Mouse (Mus musculus) forebrain, embryonic 10.5 days (tissue): Measurements from ENCODE around the gene Hmx1. TPM values are rescaled to one million over a fixed set of nuclear protein-coding genes. Genes with fewer than 3 reads are reported as not detected.
A peak's percentile ranks its signal among the peaks of the same experiment; 100 is the strongest.

Source experiments
- DNase-seq: peaks from one replicate; pipeline ENCODE4 v3.0.0-alpha.2; 2017; ENCODE audit warnings: low spot score; ENCODE audit errors: extremely low spot score
- H3K27ac ChIP-seq: fragments of 300-500 bp; sonication (generic); 2 replicates; pipeline ENCODE4 v1.5.1; 2016; ENCODE audit warnings: mild to moderate bottlenecking
- H3K27me3 ChIP-seq: fragments of 300-500 bp; sonication (generic); 2 replicates; pipeline ENCODE4 v1.6.1; 2016; ENCODE audit warnings: mild to moderate bottlenecking; ENCODE audit not compliant: poor library complexity, severe bottlenecking
- H3K36me3 ChIP-seq: fragments of 300-500 bp; sonication (generic); replicated peaks from 2 replicates; pipeline ENCODE4 v1.6.1; 2016; ENCODE audit warnings: mild to moderate bottlenecking, moderate library complexity
- H3K4me1 ChIP-seq: fragments of 300-500 bp; sonication (generic); 2 replicates; pipeline ENCODE4 v1.6.1; 2016
- H3K4me3 ChIP-seq: fragments of 300-500 bp; sonication (generic); 2 replicates; pipeline ENCODE4 v1.5.1; 2016; ENCODE audit warnings: mild to moderate bottlenecking, moderate library complexity
- H3K9me3 ChIP-seq: fragments of 300-500 bp; sonication (generic); 2 replicates; pipeline ENCODE4 v1.6.1; 2016; ENCODE audit warnings: mild to moderate bottlenecking, moderate library complexity
- WGBS: fragments of 180-500 bp; shearing (Covaris S2); methylation state at CpG from one replicate; pipeline ENCODE4 v1.1.7; 2016; 5-methylcytosine and 5-hydroxymethylcytosine counted together
- polyA plus RNA-seq: library from polyadenylated mRNA; unstranded; fragments of >200 nt; fragmentation: Nextera tagmentation; extraction: Ambion mirVana; gene quantifications from 2 replicates; pipeline ENCODE4 v1.2.1, GENCODE M21; 2016

Hmx1 gene
- 0.38 and 0.69 TPM in 2 replicates for polyA plus RNA-seq

DNA sequence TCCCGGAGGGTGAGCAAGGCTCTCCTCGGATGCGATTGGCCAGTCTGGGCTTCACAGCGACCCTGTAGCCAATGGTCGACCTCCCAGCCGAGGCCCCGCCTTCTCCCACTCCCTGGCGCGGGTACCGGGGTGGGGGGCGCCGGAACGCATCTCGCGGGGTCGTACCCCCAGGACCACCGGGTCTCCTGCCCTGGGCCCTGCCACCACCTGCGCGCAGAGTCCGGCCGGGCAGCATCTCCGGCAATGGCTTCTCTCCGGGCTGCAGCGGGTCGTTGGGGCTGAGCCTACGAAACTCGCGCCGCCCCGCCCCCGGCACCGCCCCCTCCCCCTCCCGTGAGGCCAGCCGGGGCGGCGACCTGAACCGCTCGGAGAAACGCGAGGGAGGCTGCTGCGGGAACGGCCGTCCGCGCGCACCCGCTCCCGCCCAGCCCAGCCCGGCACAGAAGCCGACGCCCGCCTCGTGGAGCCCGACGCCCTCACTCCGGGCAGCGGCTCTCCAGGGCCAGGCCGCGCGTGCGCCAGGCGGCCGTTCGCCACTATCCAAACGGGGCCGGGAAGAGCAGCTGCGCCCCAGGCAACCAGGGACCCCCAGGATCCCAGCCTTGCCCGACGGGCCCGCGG is at the start of gene Hmx1:
Gene Hmx1, plus strand, starts transcription at position 618 of the 621 bp plus-strand sequence.
- no peaks in the 10 kb centered on the region for H3K9me3 ChIP-seq
- DNase-seq: peak; percentile 85
- H3K4me3 ChIP-seq: peak within 1 kb of the TSS; percentile 67
- H3K27ac ChIP-seq: peak within 1 kb of the TSS; percentile 65
- H3K27me3 ChIP-seq: peaks cover 100% of the 10 kb centered on the region
- H3K36me3 ChIP-seq: no peaks in the 10 kb centered on the region
- peaks cover 34% of the 10 kb centered on the region for H3K4me1 ChIP-seq
- under 1% methylated on average over 65 of the region's 71 CpGs for WGBS

DNA sequence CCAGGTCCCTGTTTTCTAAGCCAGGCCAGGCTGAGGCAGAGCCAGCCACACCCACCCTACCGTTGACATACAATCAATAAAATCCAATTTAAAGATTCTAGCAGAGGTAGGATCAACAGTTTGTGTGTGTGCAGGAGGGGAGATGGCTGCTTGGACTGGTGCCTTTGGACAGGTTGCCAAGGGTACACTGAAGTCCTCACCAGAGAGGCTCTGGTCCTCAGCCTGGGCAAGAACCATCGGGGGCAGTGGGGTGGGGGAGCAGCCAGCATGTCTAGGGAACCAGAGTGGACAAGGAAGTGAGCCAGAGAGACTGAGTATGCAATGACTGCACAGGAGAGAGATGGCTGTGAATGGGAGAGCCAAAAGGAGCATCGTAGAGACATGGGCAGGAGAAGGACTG is 43.8 kb upstream of the Hmx1 start:
- no peaks in the 10 kb centered on the region for H3K36me3 ChIP-seq
- no peak for DNase-seq
- H3K27ac ChIP-seq: no peak overlapping the region
- H3K4me1 ChIP-seq: peaks cover 6% of the 10 kb centered on the region; the same call in 1 of the 2 replicates
- no peak overlapping the region for H3K4me3 ChIP-seq
- 85% methylated on average over 3 of the region's 3 CpGs for WGBS
- no peaks in the 10 kb centered on the region for H3K9me3 ChIP-seq
- no peaks in the 10 kb centered on the region for H3K27me3 ChIP-seq

DNA sequence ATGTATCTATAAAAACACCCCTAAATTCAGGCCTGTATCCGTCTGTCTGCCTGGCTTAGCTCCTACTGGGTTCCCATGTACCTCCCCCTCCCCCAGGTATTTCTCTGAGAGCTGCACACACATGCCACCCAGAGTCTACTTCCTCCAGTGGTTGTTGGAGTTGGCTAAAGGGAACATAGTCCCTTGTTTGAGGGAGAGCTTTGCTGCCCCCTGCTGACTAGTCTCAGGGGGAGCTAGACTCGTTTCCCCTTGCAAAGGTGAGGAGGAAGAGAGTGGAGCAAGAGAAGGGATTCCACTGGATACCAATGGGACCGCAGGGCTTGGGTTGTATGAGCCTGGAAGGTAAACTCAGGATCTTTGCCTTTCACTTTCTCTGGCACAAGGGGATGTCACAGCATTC is 40.1 kb upstream of the Hmx1 start:
- WGBS: 15% methylated on average over 3 of the region's 3 CpGs
- no peak overlapping the region for H3K27ac ChIP-seq
- H3K27me3 ChIP-seq: peaks cover 5% of the 10 kb centered on the region; the same call in 1 of the 2 replicates
- DNase-seq: peak; percentile 49
- no peaks in the 10 kb centered on the region for H3K36me3 ChIP-seq
- H3K4me3 ChIP-seq: no peak overlapping the region
- H3K4me1 ChIP-seq: peaks cover 10% of the 10 kb centered on the region
- no peaks in the 10 kb centered on the region for H3K9me3 ChIP-seq

DNA sequence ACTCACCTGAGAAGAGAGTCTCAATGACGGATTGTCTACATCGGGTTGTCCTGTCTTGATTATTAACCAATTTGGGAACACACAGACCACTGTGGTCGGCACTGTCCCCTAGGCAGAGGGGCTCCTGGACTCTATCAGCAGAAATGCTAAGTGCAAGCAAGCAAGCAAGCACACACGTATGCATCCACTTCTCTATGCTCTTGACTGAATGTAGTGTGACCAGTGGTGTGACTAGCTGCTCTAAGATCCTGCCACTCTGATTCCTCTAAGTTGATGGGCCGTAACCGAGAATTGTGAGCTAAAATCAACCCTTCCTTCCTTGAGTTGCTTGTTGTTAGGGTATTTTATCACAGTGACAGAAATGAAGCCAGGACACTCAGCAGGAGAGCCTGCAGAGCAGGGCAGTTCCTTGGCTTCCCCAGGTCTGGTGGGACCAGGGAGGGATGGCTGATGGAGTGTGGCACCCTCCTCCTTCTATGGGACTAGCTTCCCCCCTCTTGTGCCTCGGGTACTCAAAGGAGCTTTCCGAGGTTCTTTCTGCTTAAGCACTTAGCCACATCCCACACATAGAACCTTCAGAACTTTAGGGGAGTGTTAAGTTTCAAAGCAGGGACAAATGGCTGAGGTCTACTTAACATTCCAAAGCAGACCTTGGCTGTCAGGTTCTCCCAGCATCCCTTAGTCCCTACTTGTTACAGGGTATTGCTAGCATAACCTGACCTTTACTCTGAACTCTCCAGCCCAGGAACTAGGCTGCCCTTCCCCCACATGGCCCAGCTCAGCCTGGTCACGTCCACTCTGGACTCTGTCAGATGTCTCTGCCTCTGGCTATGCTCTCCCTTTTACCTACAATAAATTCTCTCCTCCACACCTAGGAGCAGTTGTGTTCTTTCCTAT is 31.1 kb upstream of the Hmx1 start:
- peaks cover 16% of the 10 kb centered on the region for H3K4me1 ChIP-seq
- H3K27ac ChIP-seq: no peak overlapping the region
- no peak overlapping the region for H3K4me3 ChIP-seq
- H3K27me3 ChIP-seq: peaks cover 12% of the 10 kb centered on the region; the same call in 1 of the 2 replicates
- 64% methylated on average over 9 of the region's 9 CpGs for WGBS
- H3K36me3 ChIP-seq: no peaks in the 10 kb centered on the region
- no peaks in the 10 kb centered on the region for H3K9me3 ChIP-seq
- no peak for DNase-seq

DNA sequence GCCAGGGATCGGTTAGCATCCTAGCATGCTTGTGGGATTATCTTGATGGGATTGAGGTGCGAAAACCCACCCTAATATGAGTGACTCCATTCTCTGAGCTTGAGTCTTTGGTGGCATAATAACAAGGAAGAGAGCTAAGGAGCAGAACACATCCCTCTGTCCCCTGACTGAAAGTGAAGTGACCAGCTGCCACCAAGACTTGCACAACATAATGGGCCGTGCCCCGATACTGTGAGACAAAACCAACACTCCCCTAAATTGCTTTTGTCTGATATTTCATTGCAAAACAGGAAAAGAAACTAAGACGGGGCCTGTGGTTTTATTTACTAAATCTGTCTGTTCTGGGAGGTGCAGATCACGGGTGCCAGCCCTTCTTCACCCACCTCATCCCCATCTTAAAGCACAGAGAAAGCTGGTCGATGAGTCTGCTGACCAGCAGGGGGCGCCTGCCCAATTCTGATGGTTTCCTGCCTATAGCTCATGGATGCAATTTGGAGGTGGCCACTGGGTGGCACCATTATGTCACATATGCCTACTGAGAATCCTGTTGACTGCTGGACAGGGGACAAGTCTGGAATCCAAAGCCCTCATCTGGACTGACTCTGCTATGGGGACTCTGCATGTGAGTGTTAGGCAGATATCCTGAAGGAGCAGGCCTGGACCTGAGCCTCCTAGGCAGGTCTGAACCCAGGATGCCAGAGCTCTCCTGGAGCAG is 27.2 kb upstream of the Hmx1 start:
- H3K4me1 ChIP-seq: peaks cover 16% of the 10 kb centered on the region

DNA sequence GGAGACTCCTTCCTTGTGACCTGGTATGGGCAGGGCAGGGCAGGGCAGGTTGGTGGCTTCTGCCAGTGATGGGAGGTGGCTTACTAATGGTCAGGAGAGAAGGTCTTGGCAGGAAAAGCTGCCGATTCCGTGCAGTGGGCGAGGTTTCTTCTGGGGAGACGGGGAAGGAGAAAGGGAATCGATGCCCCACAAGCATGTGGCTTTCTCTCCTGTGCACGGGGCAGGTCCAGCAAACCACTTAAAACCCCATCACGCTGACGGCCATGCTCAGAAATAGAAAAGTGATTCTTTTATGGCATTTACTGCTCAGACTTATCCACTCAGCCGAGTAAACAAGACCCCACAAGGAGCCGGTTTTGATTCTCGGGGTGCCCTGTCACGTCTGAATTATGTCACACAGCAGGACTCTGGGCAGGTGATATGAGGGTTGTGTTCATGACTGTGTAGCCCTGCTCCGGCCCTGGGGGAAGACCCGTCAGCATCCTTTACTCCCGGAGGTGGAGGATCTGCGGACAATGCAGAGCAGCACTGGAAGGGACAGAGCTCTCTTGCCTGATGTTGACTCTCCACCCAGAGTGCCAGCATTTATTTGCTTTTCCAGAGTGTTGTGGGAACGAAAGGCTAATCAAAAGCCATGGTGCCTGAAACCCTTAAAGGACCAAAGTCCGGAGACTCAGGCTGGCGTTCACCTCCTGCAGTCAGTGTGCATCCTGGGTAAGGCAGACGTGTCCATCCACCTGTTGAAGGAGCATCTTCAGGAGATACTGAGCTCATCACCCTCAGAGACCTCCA is 22.5 kb upstream of the Hmx1 start:
- Histone ChIP-seq H3K4me1 (peaks cover 4% of the 10 kb centered on the region; the same call in 1 of the 2 replicates), H3K27me3 (peaks cover 36% of the 10 kb centered on the region), H3K36me3 (no peaks in the 10 kb centered on the region), H3K27ac (no peak overlapping the region), H3K9me3 (no peaks in the 10 kb centered on the region; the same call in 1 of the 2 replicates), H3K4me3 (no peak overlapping the region)
- 80% methylated on average over 20 of the region's 20 CpGs for WGBS
- DNase-seq: no peak

More for the DNA sequence above, 27.2 kb upstream of the Hmx1 start:
- H3K9me3 ChIP-seq: no peaks in the 10 kb centered on the region
- H3K27ac ChIP-seq: no peak overlapping the region
- no peaks in the 10 kb centered on the region for H3K36me3 ChIP-seq
- WGBS: 48% methylated on average over 8 of the region's 8 CpGs
- peaks cover 29% of the 10 kb centered on the region for H3K27me3 ChIP-seq
- no peak overlapping the region for H3K4me3 ChIP-seq
- peak; percentile 91 for DNase-seq

DNA sequence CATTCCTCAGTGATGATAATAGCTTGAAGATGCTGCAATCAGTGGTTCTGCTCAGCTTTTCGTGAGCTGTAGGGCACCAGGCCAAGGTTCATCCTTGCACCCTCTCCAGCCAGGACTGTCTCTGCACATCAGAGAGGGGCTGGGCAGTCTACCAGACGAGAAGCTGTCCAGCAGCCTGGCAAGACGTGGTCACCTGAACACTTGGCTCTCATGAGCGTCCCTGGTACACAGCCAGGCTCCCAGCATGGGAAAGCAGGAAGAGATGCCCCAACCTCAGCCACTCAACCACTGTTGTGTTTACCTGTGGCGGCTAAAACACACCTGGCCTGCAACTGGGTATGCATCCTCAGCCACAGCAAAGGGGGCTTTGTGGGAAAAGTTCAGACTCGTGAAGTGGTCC is 20.0 kb upstream of the Hmx1 start:
- 77% methylated on average over 6 of the region's 6 CpGs for WGBS

DNA sequence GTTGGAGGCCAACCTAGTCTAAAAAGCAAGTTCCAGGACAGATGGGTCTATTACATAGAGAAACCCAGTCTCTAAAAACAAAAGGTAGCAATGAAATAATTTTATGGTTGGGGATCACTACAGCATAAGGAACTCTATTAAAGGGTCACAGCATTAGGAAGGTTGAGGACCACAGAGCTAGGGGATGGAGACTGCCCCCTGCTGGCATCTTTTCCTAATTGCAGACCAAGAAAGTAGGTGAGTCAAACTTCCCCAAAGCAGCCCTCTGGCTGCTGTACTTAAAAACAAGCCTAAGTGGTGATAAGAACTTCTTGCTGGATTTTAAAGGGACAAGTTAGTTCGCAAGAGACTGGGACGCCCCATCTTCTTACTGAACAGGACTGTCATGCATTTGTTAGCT is 9.8 kb upstream of the Hmx1 start:
- DNase-seq: no peak

More for the DNA sequence above, 20.0 kb upstream of the Hmx1 start:
- Histone ChIP-seq H3K4me3 (no peak overlapping the region), H3K27ac (no peak overlapping the region), H3K36me3 (no peaks in the 10 kb centered on the region), H3K27me3 (peaks cover 45% of the 10 kb centered on the region), H3K9me3 (no peaks in the 10 kb centered on the region; the same call in 1 of the 2 replicates), H3K4me1 (peaks cover 4% of the 10 kb centered on the region; the same call in 1 of the 2 replicates)
- no peak for DNase-seq

DNA sequence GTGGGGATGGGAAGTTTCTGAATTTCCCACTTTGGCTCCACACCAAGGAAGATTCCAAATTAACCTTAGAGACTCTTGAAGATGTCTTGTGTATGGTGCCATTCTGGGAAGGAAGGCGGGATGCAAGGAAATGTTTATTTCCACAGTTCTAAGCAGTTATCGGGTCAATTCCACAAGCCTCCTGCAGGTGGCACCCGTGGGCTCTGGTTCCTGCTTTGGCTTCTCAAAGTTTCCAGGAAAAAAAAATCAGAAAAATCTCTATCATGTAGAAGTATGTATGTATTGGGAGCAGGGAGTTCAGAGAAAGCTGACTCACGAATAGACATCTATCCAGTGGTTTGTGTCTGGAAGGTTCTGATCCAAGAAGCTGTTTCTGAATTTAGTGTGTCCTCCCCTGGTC is 9.1 kb upstream of the Hmx1 start:
- H3K27ac ChIP-seq: no peak overlapping the region
- H3K27me3 ChIP-seq: peaks cover 100% of the 10 kb centered on the region
- no peaks in the 10 kb centered on the region for H3K9me3 ChIP-seq
- DNase-seq: peak; percentile 44
- H3K4me1 ChIP-seq: no peaks in the 10 kb centered on the region
- 1% methylated on average over 4 of the region's 4 CpGs for WGBS
- no peaks in the 10 kb centered on the region for H3K36me3 ChIP-seq
- no peak overlapping the region for H3K4me3 ChIP-seq

More for the DNA sequence above, 9.8 kb upstream of the Hmx1 start:
- no peaks in the 10 kb centered on the region for H3K9me3 ChIP-seq
- no peaks in the 10 kb centered on the region for H3K36me3 ChIP-seq
- H3K27me3 ChIP-seq: peaks cover 98% of the 10 kb centered on the region
- 57% methylated on average over 2 of the region's 2 CpGs for WGBS
- H3K4me3 ChIP-seq: no peak overlapping the region
- H3K27ac ChIP-seq: no peak overlapping the region
- no peaks in the 10 kb centered on the region for H3K4me1 ChIP-seq

DNA sequence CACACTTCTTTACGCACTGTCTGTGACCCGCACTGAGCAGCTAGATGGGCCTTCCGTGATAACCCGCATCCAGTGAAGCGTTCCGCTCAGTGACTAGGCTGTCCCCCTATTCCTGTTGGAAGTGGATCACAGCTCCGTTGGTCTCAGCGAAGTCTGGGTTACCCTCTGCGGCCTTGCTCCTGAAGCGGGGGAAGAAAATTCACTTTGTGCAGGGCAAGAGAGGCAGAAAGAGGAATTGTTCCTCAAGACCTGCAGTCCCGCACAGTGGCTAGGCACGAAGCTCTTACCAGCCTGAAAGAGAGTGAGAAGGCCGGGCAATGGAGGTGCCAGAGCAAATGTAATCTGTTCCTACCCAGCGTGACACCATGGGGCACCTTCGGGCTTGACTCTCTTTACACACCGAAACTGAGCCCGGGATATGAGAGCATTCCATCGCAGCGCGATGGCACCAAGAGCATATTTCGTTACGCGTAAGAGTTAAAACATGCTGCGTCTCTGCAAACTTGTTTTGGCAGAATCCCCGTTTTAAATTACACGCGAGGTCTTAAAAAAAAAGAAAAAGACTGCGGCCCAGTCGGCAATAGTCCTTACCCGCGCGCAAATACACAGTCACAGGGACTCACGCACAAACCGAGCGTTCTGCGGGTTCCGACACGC is 946 bp upstream of the Hmx1 start:
- no peak overlapping the region for H3K27ac ChIP-seq
- DNase-seq: peak; percentile 39
- H3K36me3 ChIP-seq: no peaks in the 10 kb centered on the region
- H3K4me1 ChIP-seq: peaks cover 34% of the 10 kb centered on the region
- H3K9me3 ChIP-seq: no peaks in the 10 kb centered on the region
- H3K4me3 ChIP-seq: peak overlapping the region; percentile 67
- peaks cover 100% of the 10 kb centered on the region for H3K27me3 ChIP-seq
- 1% methylated on average over 38 of the region's 38 CpGs for WGBS

DNA sequence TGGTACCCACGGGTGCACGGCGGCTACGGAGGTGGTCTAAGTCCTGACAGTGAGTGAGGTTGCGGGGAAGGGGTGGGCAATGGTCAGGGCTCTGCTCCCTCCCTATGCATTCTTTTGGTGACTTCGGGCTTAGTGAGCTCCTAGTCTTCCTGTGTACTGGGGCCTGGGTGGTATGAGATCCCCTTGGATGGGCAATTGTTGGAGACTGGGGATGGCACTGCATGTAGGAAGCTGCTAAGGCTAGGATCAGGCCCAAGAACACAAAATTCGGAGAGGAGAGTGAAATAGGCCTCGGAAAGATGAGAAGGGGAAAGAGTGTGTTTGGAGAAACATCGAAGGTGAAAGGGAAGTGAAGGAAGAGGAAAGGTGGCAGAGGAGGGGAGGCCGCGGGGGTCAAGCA is 533 bp downstream of the Hmx1 start:
- no peaks in the 10 kb centered on the region for H3K36me3 ChIP-seq
- 2% methylated on average over 11 of the region's 11 CpGs for WGBS
- DNase-seq: no peak

More for the DNA sequence above, 533 bp downstream of the Hmx1 start:
- H3K4me1 ChIP-seq: peaks cover 34% of the 10 kb centered on the region
- peak overlapping the region; percentile 67 for H3K4me3 ChIP-seq
- no peaks in the 10 kb centered on the region for H3K9me3 ChIP-seq
- H3K27me3 ChIP-seq: peaks cover 100% of the 10 kb centered on the region
- peak overlapping the region; percentile 65; the same call in 1 of the 2 replicates for H3K27ac ChIP-seq
